Mouse (Mus musculus) spleen, postnatal 4 days (tissue): ENCODE measurements around the gene Dlgap1.
A peak's percentile ranks its signal among the peaks of the same experiment; 100 is the strongest.

Source experiments
- DNase-seq, 2 experiments: peaks; one replicate each; pipeline ENCODE4 v3.0.0; 2022; ENCODE audit warnings: low spot score in 2 of 2

The Dlgap1 gene

GRCm38 (mm10) chr17:70838533-70838932, 869.7 kb downstream of the Dlgap1 start:
- no peak for DNase-seq

GRCm38 (mm10) chr17:70843252-70843651, 874.4 kb downstream of the Dlgap1 start:
- DNase-seq = no peak

DNA sequence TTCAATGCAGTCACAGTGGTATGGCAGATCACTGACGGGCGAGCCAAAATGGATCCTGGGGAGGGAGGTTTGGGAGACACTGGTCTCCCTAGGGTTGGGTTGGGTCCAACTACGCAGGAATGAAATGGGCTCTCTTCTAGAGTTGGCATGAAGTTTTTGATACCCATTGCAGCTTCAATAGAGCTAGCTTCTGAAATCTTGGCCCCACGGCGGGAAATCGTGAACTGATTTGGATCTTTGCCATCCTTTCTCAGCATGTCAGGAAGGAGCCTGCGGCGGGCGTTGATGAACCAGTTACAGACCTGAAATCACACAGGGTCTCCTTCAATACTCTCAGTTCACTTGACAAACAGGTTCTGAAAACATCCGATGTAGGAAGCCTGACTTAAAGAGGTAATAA, 876.1 kb downstream of the Dlgap1 start:
- no peak for DNase-seq

DNA sequence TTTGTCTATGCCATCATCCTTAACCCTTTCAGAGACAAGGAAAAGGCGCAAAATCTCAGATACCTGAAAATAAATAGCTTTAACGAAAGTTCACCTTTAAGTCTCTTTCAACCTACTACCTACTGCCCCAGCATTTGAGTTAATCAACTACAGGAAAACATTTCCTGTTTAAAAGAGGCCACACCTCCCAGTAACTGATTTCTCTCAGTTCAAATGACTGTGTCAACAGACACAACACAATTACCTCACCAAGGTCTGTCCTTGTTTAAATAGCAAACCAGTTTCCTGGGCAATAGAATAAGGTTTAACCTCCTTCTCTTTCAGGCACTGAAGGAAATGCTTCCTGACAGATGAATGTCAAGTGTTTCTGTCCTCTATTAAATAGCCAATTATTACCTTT, 876.7 kb downstream of the Dlgap1 start:
- DNase-seq = no peak

DNA sequence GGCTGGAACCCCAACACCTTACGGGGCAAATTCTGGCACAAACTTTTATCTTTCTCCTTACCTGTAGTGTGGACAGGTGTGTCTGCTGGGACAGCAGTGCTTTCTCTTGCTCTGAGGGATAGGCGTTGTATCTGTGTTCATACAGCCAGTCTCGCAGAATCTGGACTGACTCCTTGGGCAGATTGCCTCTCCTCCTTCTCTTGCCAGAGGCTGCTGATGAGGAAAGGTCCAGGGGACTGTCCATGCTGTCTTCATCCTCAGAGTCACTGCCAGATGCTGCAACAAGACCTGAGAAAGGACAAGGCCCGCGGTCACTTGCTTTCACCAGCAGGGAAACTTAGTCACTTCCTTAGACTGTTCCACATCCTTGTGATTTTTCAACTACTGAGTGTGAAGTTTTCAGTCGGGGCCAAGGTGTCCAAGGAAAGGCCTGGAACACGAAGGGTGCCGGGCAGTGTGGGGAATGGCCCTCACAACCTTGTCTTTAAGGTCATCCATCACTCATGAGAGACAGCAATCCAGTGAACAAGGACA, 877.3 kb downstream of the Dlgap1 start:
- no peak for DNase-seq

GRCm38 (mm10) chr17:70847086-70847485, 878.2 kb downstream of the Dlgap1 start:
- DNase-seq = peak; percentile 43 to 64

DNA sequence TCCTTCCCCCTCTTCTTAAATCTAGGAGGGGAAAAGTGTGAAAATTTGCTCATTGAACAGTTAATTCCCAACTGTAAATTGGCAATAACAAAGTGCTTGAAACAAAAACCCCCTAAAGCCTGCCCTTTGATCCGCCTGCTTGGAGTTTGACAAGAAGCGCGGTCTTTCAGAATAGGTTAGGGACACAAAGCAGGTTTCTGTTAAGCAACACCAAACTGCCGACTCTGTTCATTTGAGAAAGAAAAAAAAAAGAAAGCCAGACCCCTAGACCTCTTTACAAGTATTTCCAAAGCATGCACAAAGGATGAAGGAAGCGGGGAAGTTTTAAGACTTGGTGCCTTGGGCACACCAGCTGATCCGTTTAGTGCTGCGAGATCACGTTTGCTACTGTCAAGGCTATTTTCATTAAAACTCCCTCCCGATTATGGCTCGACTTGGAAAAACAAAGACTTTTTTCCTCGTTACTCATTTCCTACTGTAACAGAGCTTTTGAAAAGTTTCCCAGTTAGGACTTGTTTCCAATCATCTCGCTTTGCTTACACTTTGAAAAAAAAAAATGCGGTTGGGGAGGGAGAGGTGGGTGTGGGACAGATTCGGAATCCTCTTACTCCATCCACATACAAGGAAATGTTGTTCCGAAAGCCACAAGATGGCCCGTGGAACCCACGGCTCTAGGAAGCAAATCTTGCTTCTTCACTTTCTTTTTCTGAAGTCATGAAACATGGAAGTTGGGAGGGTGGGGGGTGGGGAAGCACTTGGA, 879.1 kb downstream of the Dlgap1 start:
- no peak for DNase-seq

DNA sequence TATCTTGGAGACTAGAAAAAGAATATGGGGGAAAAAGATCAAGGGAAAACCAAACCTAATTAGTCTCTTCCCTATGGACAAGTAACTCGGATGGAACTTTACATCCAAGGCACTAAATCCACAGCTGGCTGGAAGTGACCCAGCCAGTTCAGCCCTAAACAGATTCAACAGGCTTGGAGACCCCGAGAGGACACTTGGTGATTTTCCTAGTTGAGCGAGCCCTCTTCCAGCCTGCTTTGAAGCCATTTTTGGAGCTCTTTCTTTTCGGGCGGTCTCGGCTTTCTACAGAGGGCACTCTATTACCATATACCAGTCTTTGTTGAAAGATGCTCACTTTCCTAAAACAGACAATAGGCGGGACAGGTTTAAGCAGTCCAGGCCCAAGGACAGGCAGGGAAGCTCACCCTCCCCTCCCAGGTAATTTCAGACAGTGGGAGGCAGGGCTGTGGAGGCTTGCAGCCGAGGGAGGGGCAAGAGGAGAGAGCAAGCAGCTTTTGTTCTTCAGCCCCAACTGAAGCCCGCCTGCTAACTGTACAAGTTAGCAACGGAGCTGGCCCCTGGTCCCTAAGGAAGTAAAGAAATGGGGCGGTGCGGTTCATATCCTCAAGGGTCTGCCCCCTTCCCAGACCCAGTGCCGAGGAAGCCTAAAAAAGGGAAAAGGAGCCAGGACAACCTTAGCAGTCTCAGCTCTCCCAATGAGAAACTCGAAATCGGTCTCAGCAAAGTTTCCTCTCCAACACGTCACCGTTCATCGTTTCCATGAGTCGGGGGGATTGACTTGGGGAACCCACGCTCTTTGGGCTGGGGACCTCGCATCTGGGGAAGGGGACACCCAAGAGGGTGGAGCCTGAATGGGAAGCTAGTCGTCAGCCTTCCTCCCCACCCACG, 879.9 kb downstream of the Dlgap1 start:
- DNase-seq = peak; percentile 30 to 72

GRCm38 (mm10) chr17:70849399-70850232, 880.7 kb downstream of the Dlgap1 start:
- DNase-seq = peak; percentile 83 to 90

DNA sequence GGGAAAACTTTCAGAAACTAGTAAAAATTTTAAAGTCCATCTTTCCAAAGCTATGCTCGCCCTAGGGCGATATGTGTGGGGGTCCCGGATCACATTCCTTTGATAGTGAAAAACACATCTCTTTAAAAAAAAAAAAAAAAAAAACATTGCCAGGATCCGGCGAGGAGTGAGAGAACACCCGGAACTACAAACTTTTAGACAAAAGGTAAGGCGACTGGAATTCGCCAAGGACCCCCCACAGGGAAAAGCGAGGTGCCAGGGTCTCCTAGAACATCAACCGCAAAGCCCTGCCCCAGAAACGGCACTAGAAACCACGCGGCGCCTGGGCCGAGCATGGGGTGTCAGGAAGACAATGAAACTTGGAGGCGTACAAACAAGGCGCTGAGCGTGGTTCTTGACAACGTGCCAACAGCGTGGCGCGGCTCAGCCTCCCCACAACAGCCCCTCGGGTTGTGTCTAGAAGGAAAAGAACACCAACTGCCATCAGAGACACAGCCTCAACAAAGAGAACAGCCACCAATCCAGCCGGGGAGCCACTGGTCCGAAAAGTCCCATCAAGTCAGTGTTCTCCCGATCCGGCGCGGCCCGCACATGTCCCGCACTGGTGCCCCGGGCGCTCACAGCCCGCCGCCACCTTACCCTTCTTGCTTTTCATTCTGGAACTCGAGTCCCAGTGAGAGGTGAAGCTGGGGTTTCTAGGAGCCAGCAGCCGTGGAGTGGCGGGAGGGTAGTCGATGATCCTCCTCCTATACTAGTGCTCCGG, 881.5 kb downstream of the Dlgap1 start:
- DNase-seq = peak; percentile 36 to 80

DNA sequence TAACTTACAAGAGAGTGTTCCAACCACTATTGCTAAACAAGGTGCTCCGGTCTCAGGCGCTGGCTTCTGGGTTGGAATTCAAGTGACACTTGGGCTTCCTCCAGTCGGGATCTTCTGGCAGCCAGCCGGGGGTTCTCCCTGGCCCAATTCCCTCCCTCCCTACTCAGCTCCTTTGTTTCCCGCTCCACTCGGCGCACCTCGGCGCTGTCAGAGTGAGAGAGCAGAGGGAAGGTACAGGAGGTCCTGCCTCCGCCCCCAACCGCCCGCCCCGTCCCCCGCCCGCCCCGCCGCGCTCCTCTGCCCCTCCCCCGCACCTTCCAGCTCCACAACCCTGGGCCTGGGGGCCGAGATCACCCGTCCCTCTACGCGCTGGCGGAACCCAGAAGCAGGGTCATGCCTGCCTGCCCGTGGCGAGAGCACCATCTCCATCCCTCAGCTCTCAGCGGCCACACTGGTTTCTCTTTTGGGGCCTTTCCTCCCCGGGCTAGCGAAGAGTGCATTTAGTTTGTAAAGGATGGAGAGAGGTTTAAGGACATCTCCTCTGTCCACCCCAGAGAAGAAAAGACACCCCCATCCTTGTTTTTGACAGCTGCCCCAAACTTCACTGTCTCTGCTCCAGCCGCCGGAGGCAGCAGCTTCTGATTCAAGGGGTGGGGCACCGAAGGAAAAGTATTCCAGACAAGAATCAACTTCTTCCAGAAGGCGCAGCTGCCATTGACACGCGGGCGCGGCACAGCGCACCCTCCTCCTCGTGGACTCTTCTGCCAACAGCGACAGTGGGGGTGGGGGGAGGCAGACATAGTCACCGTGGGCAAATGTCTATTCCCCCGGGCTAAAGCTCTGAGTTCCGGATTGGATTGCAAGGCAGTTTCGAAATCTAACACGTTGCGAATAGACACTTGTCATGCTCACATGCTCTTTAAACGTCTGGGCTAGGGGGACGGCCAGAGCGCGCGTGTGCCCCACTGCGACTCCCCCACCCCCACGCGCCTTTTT, 882.4 kb downstream of the Dlgap1 start:
- DNase-seq = peak; percentile 56 to 79

DNA sequence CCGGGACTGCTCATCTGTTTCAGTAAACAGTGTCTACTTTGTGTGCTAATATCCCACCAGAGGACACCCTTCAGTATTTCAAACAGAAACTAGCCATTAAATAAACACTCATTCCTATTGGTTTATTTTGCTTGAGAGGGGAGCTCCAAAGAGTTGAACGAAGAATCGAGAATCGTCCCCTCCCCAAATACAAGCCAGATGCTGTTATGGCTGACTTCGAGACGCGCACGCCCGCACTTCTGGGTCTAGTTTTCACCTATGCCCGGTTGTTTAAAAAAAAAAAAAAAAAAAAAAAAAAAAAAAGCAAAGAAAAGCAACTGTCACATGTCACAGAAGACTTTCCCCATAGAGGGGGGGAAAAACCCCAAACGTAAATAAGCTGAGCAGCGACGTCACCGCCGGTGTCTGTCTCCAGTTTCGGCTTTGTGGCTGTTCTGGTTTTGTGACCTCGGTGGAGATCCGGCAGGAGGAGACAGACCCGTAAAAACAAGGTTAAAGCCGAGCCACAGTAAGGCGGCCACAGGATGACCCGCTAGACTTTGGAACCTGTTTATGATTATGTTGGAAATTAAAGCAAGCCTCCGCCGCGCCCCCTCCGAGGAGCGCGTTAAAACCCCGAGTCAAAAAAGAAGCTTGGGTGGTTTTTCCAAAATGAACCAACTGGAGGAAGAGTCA, 883.3 kb downstream of the Dlgap1 start:
- DNase-seq = peak; percentile 58 to 75

- peak; percentile 44 to 77 for DNase-seq
Observed at GRCm38 (mm10) chr17:70852686-70853386, 884.0 kb downstream of the Dlgap1 start.

DNA sequence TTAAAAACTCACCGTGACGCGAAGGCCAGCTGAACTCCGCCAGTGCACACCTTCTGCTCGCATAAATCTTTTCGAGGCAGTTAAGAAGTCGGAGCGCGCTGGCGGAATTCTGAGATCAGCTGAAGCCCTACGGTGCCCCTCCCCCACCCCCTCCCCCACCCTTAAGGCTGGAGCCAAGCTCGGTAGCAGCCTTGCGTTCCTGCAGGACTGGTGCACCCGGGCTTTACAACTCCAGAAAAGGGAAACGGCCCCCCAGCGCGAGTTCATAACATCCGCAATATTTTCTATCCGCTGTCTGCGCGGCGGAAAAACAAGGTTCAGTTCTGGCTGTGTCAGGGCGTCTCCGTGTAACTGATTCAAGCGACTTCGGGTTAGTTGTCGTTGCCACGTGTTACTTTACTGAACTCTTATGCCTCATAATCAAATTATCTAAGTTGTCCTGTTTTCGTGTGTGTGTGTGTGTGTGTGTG, 884.6 kb downstream of the Dlgap1 start, which contains the start of gene Tgif1:
Gene Tgif1 (minus strand): TSS at position 111 of the 470 bp plus-strand sequence.
- DNase-seq = peak; percentile 56 to 74

GRCm38 (mm10) chr17:70854021-70854420, 885.1 kb downstream of the Dlgap1 start:
- DNase-seq = no peak

DNA sequence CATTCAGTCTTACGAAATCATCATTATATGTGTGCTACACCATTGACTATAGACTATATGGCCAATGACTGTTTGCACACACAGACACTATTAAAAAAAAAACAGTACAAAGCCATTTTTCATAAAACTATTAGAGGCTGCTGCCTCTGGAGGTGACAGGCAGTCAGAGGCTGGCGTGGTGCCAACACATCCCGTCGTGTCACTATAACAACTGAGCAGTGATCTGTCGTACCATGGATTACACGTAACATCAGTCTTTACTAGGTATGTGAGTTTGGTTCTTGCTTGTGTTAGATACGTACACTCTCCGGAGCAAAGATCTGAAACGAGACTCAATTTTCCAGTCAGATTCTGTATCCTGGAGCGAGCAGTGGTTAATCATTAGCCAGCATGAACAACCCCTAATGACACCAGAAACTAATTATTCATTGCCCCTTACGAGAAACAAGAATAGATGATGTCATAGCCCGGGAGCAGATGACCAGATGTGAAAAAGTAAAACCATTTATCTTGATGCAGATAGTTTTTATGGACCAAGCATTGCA, 888.1 kb downstream of the Dlgap1 start:
- DNase-seq = no peak

GRCm38 (mm10) chr17:70858814-70859213, 889.9 kb downstream of the Dlgap1 start:
- DNase-seq = no peak

DNA sequence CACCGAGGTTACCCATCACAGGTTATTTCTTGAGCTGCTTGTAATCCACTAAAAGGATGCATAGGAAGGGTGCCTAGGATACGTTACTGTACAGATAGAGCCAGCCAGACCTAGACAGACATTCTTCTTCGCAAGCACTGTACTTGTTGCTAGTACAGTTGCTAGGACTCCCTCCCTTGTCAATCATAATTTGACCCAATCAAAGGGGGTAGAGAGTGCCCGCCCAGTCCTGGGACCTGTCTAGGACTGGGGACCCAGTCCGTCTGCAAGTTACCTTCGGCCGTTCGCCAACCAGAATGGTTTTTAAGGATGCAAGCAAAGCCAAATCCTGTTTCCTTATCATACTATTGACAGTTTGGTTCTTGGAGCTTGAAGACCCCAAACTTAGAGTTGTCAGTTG, 895.2 kb downstream of the Dlgap1 start:
- DNase-seq = no peak
